Mouse (Mus musculus): Measurements from ENCODE around the gene Pithd1.
"Not testable (repeated sequence)": the region's sequence is repeated elsewhere in the genome, so short reads cannot be mapped to it uniquely, and the experiment has no call there.

Gene Pithd1

GRCm38 (mm10) chr4:135986301-135986942 lies 642 bp downstream of the Pithd1 start:
- peak; percentile 35 for DNase-seq

DNA sequence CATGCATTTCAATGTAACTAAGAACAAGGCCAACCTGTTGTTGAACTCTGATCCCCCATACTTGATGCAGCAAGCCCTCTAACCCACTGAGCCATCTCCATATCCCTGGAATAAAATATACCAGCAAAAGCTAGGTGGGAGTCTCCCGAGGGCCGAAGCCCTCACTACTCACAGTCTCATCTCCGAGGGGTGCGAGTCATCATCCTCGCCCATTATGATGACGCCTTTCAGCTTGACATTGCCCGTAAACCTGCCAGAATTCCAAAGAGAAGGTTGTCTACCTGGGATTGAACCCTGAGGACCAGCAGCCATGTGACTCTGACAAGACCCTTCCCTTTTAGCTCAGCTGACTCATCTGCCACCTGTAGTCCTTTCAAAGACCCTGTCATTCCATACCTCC lies 1.3 kb downstream of the Pithd1 start:
- no peak for DNase-seq

DNA sequence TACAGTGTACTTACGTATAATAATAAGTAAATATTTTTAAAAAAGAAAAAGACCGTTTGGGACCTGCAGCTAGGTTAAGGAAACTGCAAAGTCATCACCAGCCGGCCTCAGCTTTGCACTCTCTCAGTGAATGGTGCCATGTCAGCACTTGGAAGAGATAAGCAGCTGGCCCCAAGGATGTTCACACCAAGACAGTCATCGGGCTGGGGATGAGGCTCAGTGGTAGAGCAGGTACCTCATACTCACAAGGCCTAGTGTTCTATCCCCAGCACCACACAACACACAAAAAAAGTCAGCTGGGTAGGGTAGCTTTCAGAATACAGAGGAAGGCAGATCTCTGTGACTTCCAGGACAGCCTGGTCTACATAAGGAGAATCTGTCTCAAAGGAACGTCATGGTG lies 1.9 kb downstream of the Pithd1 start:
- DNase-seq: no peak

- no peak for DNase-seq
Measured at GRCm38 (mm10) chr4:135984556-135984955, 2.5 kb downstream of the Pithd1 start.

DNA sequence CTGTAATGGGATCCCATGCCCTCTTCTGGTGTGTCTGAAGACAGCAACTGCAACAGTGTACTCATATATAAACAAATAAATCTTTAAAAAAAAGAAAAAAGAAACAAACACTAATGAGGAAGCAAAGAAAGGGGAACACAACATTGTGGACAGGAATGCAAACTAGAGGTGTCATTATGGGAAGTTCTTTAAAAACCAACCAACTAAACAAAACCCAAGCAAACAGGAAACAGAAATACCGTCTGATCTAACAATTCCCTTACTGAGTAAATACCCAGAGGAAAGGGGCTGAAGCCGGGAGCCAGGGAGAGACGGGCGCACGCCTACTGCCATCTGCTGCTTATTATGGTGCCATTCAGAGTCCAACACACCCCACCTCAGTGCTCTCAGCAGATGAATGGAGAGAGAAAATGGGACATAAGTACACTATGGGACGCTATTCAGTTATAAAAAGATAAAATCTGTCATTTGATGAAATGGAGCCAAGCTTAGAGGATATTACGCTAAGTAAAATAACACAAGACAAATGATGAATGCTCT lies 5.5 kb downstream of the Pithd1 start:
- peak; percentile 56 for DNase-seq

GRCm38 (mm10) chr4:135980223-135980622 lies 6.8 kb downstream of the Pithd1 start:
- DNase-seq: not testable (repeated sequence)

DNA sequence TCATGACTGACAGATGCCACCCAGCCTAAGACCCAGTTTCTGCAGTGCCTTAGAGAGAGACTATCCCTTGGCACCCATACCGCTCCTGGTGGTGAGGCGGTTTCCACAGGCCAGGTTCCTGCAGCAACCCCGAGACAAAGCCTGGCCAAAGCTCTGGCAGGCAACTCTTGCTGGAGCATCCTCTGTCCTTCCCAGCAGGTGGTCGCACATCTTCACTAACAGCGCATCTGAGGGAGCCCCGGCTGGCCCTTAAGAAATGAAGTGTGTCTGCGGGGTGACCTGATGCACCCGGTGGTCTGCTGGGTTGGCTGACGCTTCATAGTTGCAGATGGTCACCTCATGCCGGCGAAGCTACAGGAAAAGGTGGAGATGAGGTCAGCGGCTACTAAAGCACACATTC lies 10.9 kb downstream of the Pithd1 start:
- peak; percentile 23 for DNase-seq

DNA sequence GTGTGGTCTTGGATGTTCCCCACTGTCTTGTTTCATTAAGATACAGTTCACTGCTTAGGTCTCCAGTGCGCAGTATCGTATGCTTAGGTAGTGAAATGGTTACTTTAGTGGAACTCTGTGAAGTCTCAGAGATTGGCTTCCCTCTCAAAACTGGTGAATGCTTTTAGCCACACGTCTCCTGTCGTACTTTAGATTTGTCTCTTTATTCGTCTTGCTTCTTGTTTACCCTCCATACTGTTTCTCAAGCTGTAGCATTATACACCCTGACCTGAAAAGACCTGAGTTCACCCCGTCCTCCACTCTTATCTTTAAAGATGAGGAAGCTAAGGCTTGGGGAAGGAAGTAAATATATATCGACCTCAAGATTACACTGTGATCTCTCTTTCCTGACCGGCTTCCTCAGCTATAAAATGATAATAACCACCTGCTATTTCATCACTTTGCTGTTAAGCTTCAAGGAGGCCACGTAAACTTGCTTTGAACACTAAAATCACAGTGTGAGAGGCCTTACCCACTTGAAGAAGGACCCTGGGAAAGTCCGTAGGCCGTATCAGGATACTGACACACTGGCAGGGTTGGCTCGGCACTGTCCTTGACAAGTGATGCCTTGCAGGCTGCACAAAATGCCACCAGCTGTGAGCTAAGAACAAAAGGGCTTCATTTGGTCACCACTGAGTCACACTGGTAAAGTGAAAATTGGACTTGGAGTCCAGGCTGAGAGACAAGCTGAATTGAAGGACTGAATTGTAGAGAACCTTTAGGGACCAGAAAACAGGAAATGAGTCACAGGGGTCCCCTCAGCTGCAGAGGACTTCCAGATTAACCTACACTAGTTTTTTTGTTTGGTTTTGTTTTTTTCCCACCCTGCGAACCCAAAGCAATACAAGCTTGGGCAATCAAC lies 13.9 kb downstream of the Pithd1 start:
- DNase-seq: peak; percentile 44

- DNase-seq: peak; percentile 89
Measured at GRCm38 (mm10) chr4:135972556-135972906, 14.5 kb downstream of the Pithd1 start, which contains the start of gene Lypla2. Gene Lypla2, minus strand, starts transcription at chr4:135972626.

DNA sequence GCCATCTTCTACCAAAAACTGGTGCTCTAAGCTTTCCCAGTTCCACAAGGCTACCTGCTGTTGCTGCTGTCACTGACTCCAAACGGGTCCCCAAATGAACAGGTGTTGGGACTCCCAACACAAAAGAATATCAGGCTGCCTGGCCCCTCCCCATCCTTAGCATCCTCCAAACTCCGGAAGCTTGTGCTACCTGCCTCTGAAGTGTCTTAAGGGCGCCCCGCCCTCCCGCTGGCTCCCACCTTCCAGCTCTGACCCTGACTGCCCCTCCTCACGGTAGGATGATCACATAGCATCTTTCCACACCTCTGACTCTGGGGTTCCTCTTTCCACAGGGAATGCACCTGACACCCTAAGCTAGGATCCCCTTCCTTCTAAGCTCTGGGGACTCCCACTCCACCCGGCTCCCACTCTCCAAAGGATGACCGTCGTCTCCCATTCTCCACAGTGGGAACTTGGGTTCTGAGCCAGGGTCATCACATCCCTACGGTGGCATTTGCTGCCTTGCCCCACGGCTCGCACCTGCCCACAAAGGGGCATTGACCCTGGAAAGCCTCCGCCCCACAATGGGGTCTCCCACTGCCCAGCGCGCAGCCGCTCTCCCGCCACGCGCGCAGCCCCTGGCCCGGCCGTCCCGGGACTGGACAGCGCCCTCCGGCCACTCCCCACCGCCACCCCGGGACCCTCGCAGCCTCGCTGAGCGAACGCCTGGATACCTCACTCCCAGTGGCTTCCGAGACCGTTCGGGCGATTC lies 15.1 kb downstream of the Pithd1 start:
- peak; percentile 56 for DNase-seq

- DNase-seq: no peak
Measured at GRCm38 (mm10) chr4:135970585-135970984, 16.5 kb downstream of the Pithd1 start.

GRCm38 (mm10) chr4:135969070-135969750 lies 17.9 kb downstream of the Pithd1 start:
- DNase-seq: peak; percentile 54

GRCm38 (mm10) chr4:135968271-135968869 lies 18.7 kb downstream of the Pithd1 start:
- DNase-seq: no peak

- no peak for DNase-seq
Measured at GRCm38 (mm10) chr4:135967086-135967760, 19.8 kb downstream of the Pithd1 start.

GRCm38 (mm10) chr4:135966283-135966682 lies 20.8 kb downstream of the Pithd1 start:
- peak; percentile 46 for DNase-seq

- no peak for DNase-seq
Measured at GRCm38 (mm10) chr4:135965113-135965512, 22.0 kb downstream of the Pithd1 start.

DNA sequence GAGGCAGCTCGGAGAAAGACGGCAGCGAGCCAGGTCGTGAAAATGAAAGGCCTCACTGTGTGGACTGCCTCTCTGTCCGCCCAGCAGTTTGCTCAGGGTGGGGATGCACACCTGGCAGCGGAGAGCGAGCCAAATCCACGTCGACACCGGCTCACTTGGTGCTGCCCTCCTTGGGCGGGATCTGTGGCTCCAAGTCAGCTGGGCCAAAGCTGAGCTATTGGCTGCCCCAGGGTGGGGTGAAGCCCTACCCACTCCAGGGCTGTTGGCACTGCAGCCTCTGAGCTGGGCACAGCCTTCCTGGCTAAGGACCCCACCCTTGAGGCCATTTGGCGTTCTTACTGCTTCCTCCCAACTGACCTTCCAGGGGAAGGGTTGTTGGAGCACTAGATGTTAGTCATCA lies 22.6 kb downstream of the Pithd1 start:
- peak; percentile 75 for DNase-seq

GRCm38 (mm10) chr4:135963457-135964193 lies 23.4 kb downstream of the Pithd1 start, which contains the start of gene Gale:
Gene Gale, plus strand, starts transcription at chr4:135963727.
- DNase-seq: peak; percentile 92

GRCm38 (mm10) chr4:135962946-135963345 lies 24.1 kb downstream of the Pithd1 start:
- DNase-seq: no peak

- DNase-seq: no peak
Measured at GRCm38 (mm10) chr4:135962198-135962597, 24.9 kb downstream of the Pithd1 start.

DNA sequence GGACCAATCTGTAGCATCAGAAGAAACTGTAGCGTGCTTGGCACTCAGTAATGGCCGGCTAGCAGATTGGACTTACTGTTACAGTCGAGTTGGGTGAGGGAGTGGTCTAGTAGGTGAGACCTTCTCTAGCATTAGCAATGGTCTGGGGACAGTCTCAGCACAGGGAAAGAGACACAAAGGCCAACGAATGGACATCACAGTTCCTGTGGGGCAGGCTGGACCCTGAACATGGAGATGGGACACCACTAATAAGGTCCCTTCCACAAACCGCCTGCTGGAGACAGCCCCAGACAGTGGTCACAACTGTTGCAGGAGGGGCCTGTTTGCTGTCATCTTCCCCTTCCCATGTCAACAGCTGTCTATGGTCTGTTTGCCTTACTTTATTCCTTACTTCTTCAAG lies 25.4 kb downstream of the Pithd1 start:
- no peak for DNase-seq
